ENCODE assay signal across 24 mouse cellular contexts in the genomic region with DNA sequence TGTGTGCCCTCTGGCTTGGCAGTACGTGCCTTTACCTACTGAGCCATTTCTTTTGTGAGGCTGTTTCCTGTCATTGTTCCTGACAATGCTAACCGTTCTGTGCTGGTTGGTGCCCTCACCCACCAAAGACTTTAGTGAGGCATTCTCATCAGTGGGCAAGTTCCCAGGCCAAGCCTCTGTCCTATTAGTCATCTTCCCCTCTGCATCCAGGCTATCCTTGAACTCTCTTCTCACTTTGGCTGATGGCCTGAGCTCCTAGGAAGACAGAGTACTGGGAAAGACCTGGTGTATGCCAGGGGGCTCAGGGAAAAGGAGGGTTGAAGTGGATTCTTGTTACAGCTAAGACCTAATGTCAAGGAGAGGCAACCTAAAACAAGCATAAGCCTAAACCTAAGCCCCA. TPM values are rescaled to one million over a fixed set of nuclear protein-coding genes. Genes with fewer than 3 reads are reported as not detected.
A peak's percentile ranks its signal among the peaks of the same experiment; 100 is the strongest.
DNase-seq lines count a peak whose midpoint lies in the region; ATAC-seq lines count a peak whose summit lies in the region.
"Had no signal": no experiment of that assay in that cellular context is flagged by ENCODE, and none has a peak within 500 bp of the region (broad histone marks: within the 10 kb centered on the region; RNA-seq: fewer than 3 reads in every experiment).

No protein-coding gene starts in this region.

- no peak overlapping the region for H3K4me3 ChIP-seq in lung, embryonic 15.5 days
- no peak overlapping the region for H3K4me3 ChIP-seq in embryonic facial prominence, embryonic 10.5 days
- H3K4me3 ChIP-seq in forebrain, embryonic 10.5 days, result no peak overlapping the region
- H3K4me3 ChIP-seq: embryonic facial prominence, embryonic 12.5 days; forebrain, embryonic 12.5 days; heart, adult 2 months; heart, embryonic 15.5 days; hindbrain, embryonic 10.5 days; intestine, embryonic 15.5 days had no signal

- no peak overlapping the region for H3K4me2 ChIP-seq in lung, embryonic 15.5 days
- H3K4me2 ChIP-seq: embryonic facial prominence, embryonic 12.5 days; forebrain, embryonic 12.5 days; heart, embryonic 11.5 days; heart, embryonic 15.5 days; hindbrain, embryonic 14.5 days; intestine, embryonic 15.5 days had no signal

- H3K9ac ChIP-seq in lung, embryonic 15.5 days, result no peak overlapping the region
- H3K9ac ChIP-seq: embryonic facial prominence, embryonic 12.5 days; forebrain, embryonic 12.5 days; heart, embryonic 15.5 days; hindbrain, embryonic 14.5 days; intestine, embryonic 15.5 days had no signal

- no peaks in the 10 kb centered on the region for H3K36me3 ChIP-seq in lung, embryonic 15.5 days
- H3K36me3 ChIP-seq in embryonic facial prominence, embryonic 10.5 days (replicated peaks), result no peaks in the 10 kb centered on the region
- H3K36me3 ChIP-seq in forebrain, embryonic 10.5 days (replicated peaks), result no peaks in the 10 kb centered on the region
- H3K36me3 ChIP-seq: embryonic facial prominence, embryonic 12.5 days; forebrain, embryonic 12.5 days; heart, embryonic 15.5 days; hindbrain, embryonic 10.5 days; intestine, embryonic 15.5 days had no signal

- no peaks in the 10 kb centered on the region for H3K9me3 ChIP-seq in lung, embryonic 15.5 days
- no peaks in the 10 kb centered on the region for H3K9me3 ChIP-seq in embryonic facial prominence, embryonic 10.5 days
- H3K9me3 ChIP-seq in forebrain, embryonic 10.5 days, result no peaks in the 10 kb centered on the region
- H3K9me3 ChIP-seq: embryonic facial prominence, embryonic 12.5 days; forebrain, embryonic 12.5 days; heart, embryonic 15.5 days; hindbrain, embryonic 10.5 days; intestine, embryonic 15.5 days had no signal

- peak overlapping the region; percentile 23; the same call in 1 of the 2 replicates for H3K27ac ChIP-seq in lung, embryonic 15.5 days
- H3K27ac ChIP-seq in embryonic facial prominence, embryonic 10.5 days (replicated peaks), result 0 out of 2 replicates have a peak overlapping the region, but pooled peaks have one; percentile 15
- H3K27ac ChIP-seq in forebrain, embryonic 10.5 days, result no peak overlapping the region
- H3K27ac ChIP-seq: embryonic facial prominence, embryonic 12.5 days; forebrain, embryonic 12.5 days; heart, adult 2 months; heart, embryonic 15.5 days; hindbrain, embryonic 10.5 days; hindbrain, embryonic 14.5 days; intestine, embryonic 15.5 days had no signal

- WGBS in lung, embryonic 15.5 days, result 64% methylated on average over 2 of the region's 2 CpGs
- 88% methylated on average over 2 of the region's 2 CpGs for WGBS in embryonic facial prominence, embryonic 10.5 days
- WGBS in forebrain, embryonic 10.5 days, result 97% methylated on average over 2 of the region's 2 CpGs

- no peaks in the 10 kb centered on the region for H3K27me3 ChIP-seq in lung, embryonic 15.5 days
- 0 out of 2 replicates have a peak, but pooled peaks cover 8% of the 10 kb centered on the region for H3K27me3 ChIP-seq in embryonic facial prominence, embryonic 10.5 days (replicated peaks; ENCODE audit: low read depth, poor library complexity, severe bottlenecking)
- H3K27me3 ChIP-seq in forebrain, embryonic 10.5 days (ENCODE audit: poor library complexity, severe bottlenecking), result no peaks in the 10 kb centered on the region
- H3K27me3 ChIP-seq: embryonic facial prominence, embryonic 12.5 days; forebrain, embryonic 12.5 days; heart, embryonic 15.5 days; intestine, embryonic 15.5 days had no signal

- DNase-seq in adrenal gland, adult (ENCODE audit: inconsistent age in 2 of 2, low spot score in 1 of 2), result peak; percentile 81 to 92
- no peak for DNase-seq in adrenal gland, adult 18-20 months (ENCODE audit: low spot score in 2 of 2)
- DNase-seq in lung, postnatal 36 days, result no peak
- DNase-seq in 3T3-L1 (ENCODE audit: low read depth, low spot score), result peak; percentile 41
- no peak for DNase-seq in embryonic facial prominence, embryonic 10.5 days (ENCODE audit: low spot score)
- no peak for DNase-seq in forebrain, embryonic 10.5 days (ENCODE audit: extremely low spot score, low spot score)
- DNase-seq: cerebellum, adult 2 months; cerebellum, postnatal 14 days; embryo, embryonic 11 days; gastrocnemius, postnatal 10 days; heart, adult 2 months; heart, postnatal 14 days; kidney, adult 18-20 months had no signal

- peaks cover 19% of the 10 kb centered on the region for H3K4me1 ChIP-seq in lung, embryonic 15.5 days
- peaks cover 29% of the 10 kb centered on the region for H3K4me1 ChIP-seq in embryonic facial prominence, embryonic 10.5 days
- 0 out of 2 replicates have a peak, but pooled peaks cover 7% of the 10 kb centered on the region for H3K4me1 ChIP-seq in forebrain, embryonic 10.5 days
- H3K4me1 ChIP-seq: forebrain, embryonic 12.5 days had no signal

- ATAC-seq in lung, embryonic 15.5 days (ENCODE audit: borderline replicate concordance, extremely low read depth, low FRiP score, low TSS enrichment), result no peak
- ATAC-seq: forebrain, embryonic 16.5 days; intestine, embryonic 15.5 days had no signal

RNA-seq across cellular contexts. Expression of a gene that starts 5.5 kb away (rescaled TPM):
- total RNA-seq in adrenal gland, adult 18-20 months (2021), result 1,000 to 10,000 TPM; 1,196 to 1,991 TPM
- polyA plus RNA-seq in lung, embryonic 15.5 days (2015; fragmentation: Nextera tagmentation; extraction: Ambion mirVana), result 124 and 132 TPM in 2 replicates
- polyA plus RNA-seq in embryonic facial prominence, embryonic 10.5 days (2016; fragmentation: Nextera tagmentation; extraction: Ambion mirVana), result 72.1 and 80.7 TPM in 2 replicates
- 74.2 and 75.2 TPM in 2 replicates for polyA plus RNA-seq in forebrain, embryonic 10.5 days (2016; fragmentation: Nextera tagmentation; extraction: Ambion mirVana)

RNA-seq across cellular contexts. Expression of a gene that starts 26.9 kb away (rescaled TPM):
- total RNA-seq in adrenal gland, adult 18-20 months (2021), result 1 to 10 TPM; 3.2 to 4.3 TPM
- 29.5 and 32.0 TPM in 2 replicates for polyA plus RNA-seq in lung, embryonic 15.5 days (2015; fragmentation: Nextera tagmentation; extraction: Ambion mirVana)
- polyA plus RNA-seq in embryonic facial prominence, embryonic 10.5 days (2016; fragmentation: Nextera tagmentation; extraction: Ambion mirVana), result 39.9 and 46.4 TPM in 2 replicates
- polyA plus RNA-seq in forebrain, embryonic 10.5 days (2016; fragmentation: Nextera tagmentation; extraction: Ambion mirVana), result 42.7 and 46.4 TPM in 2 replicates

RNA-seq across cellular contexts. Expression of a gene that starts 31.6 kb away (rescaled TPM):
- under 1 TPM; 0.63 to 0.83 TPM for total RNA-seq in adrenal gland, adult 18-20 months (2021)
- polyA plus RNA-seq in lung, embryonic 15.5 days (2015; fragmentation: Nextera tagmentation; extraction: Ambion mirVana), result 0.06 TPM in 1 of 2 replicates, not detected in the other
- polyA plus RNA-seq in embryonic facial prominence, embryonic 10.5 days (2016; fragmentation: Nextera tagmentation; extraction: Ambion mirVana), result not detected in 2 replicates
- 0.04 TPM in 1 of 2 replicates, not detected in the other for polyA plus RNA-seq in forebrain, embryonic 10.5 days (2016; fragmentation: Nextera tagmentation; extraction: Ambion mirVana)
- total RNA-seq: MEL had no signal
- polyA plus RNA-seq: C2C12; embryonic facial prominence, embryonic 12.5 days; forebrain, embryonic 12.5 days; forebrain, embryonic 16.5 days; heart, embryonic 11.5 days; hindbrain, embryonic 10.5 days had no signal

RNA-seq across cellular contexts. Expression of a gene that starts 51.1 kb away (rescaled TPM):
- total RNA-seq in adrenal gland, adult 18-20 months (2021), result 10 to 100 TPM; 41.1 to 78.7 TPM
- polyA plus RNA-seq in lung, embryonic 15.5 days (2015; fragmentation: Nextera tagmentation; extraction: Ambion mirVana), result 73.7 and 76.4 TPM in 2 replicates
- polyA plus RNA-seq in embryonic facial prominence, embryonic 10.5 days (2016; fragmentation: Nextera tagmentation; extraction: Ambion mirVana), result 69.5 and 74.7 TPM in 2 replicates
- polyA plus RNA-seq in forebrain, embryonic 10.5 days (2016; fragmentation: Nextera tagmentation; extraction: Ambion mirVana), result 70.9 and 71.8 TPM in 2 replicates

RNA-seq across cellular contexts. Expression of a gene that starts 54.5 kb away (rescaled TPM):
- total RNA-seq in adrenal gland, adult 18-20 months (2021), result 100 to 1,000 TPM; 105 to 110 TPM
- 60.4 and 62.8 TPM in 2 replicates for polyA plus RNA-seq in lung, embryonic 15.5 days (2015; fragmentation: Nextera tagmentation; extraction: Ambion mirVana)
- polyA plus RNA-seq in embryonic facial prominence, embryonic 10.5 days (2016; fragmentation: Nextera tagmentation; extraction: Ambion mirVana), result 50.2 and 54.1 TPM in 2 replicates
- 42.0 and 50.7 TPM in 2 replicates for polyA plus RNA-seq in forebrain, embryonic 10.5 days (2016; fragmentation: Nextera tagmentation; extraction: Ambion mirVana)

Comparison
In these comparisons a context has a peak if more than half of its experiments do, and no peak if none do; other contexts are left out.
1. DNase-seq: peak in adrenal gland, adult (2 of 2) and 3T3-L1 (single experiment); none in adrenal gland, adult 18-20 months (0 of 2), lung, postnatal 36 days (single experiment), embryonic facial prominence, embryonic 10.5 days (single experiment) and forebrain, embryonic 10.5 days (single experiment).